Mouse (Mus musculus): ENCODE data around the gene Aip. TPM values are rescaled to one million over a fixed set of nuclear protein-coding genes. Genes with fewer than 3 reads are reported as not detected.

The Aip gene
- total and polyA plus RNA-seq, 2 experiments from 2014 or later = 23.8 to 61.7 TPM

DNA sequence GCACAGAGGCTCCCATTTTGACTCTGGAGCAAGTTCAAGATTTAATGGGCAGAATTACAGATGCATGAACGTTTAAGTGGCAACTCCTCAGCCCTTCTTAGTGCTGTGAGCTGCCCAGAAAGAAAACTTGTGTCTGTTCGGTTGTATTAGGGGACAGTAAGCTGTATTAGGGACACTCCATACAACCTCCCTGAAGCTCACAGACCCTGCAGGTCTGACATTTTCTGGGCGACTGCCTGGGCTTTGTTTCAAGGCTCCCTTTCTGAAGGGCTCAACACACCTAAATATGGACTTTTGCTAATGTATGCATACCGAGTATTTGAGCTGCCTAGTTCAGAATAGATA is 37.9 kb upstream of the Aip start:
- DNase-seq (ENCODE audit: low spot score) (no peak), ATAC-seq (ENCODE audit: insufficient read depth, low read depth) (no peak)
- Histone ChIP-seq H3K36me3 (replicated peaks; ENCODE audit: control insufficient read depth, insufficient read depth, low read length) (peaks cover 38% of the 10 kb centered on the region), H3K4me1 (ENCODE audit: control insufficient read depth, insufficient read depth) (peaks cover 7% of the 10 kb centered on the region), H3K9ac (replicated peaks; ENCODE audit: low read depth, low read length) (peak overlapping the region; percentile 81; the same call in 1 of the 2 replicates), H3K4me3 (ENCODE audit: low read depth, low read length) (peak overlapping the region; percentile 80), H3K9me3 (replicated peaks; ENCODE audit: control insufficient read depth, low read length) (no peaks in the 10 kb centered on the region), H3K4me2 (ENCODE audit: low read depth, low read length) (peak overlapping the region; percentile 81), H3K27ac (ENCODE audit: low read depth) (peak overlapping the region; percentile 44; the same call in 1 of the 2 replicates), H3K27me3 (ENCODE audit: control insufficient read depth, insufficient read depth, low read length) (no peaks in the 10 kb centered on the region)
- TF ChIP-seq EP300 (IDR thresholded peaks at IDR 0.05; ENCODE audit: low read depth) = peak; percentile 13; the same call in 1 of the 2 replicates
- TF ChIP-seq CTCF (IDR thresholded peaks at IDR 0.05; ENCODE audit: low read depth) = no peak
- 35% methylated on average over 4 of the region's 4 CpGs for WGBS

DNA sequence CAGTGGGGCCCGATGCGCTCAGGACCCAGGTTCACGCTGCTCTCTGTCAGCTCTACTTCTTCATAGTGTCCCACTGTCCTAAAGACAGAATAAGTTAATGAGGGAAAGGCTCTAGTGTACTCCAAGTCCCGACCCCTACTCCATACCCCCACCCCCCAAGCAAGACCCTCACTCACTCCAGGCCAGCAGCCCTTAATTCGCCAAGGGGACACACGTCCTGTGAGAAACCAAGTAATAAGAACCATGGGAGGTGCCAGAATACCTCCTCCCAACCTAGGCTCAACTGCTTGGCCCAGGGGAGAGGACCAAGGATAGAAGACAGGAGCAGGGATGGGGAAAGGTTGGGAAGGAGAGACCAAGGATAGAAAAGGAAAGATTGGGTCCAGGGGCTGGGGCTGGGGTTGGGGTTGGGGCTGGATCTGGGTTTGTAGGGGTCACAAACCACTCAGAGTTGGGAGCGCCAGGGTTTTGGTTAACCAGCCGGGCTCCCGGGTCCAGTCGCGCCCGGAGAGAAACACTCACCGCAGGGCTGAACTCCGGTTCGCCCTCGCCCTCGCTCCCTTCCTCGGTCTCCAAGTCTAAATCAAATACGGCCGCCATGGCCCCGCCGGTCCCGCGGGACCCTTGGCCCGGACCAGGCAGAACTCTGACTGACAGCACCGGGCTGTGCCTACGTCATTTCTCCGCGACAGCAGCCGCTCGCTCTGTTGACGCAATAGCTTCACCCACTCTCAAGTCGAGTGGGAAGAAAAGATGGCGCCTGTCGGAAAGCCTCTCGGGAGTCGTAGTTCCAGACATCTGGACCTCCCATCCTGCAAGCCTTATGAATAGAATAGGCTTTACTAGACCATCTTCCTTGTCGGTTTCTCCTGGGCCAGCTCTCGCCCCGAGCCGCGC is 37.2 kb upstream of the Aip start, which contains the start of gene Rps6kb2:
Gene Rps6kb2 (minus strand): TSS at position 709 of the 897 bp plus-strand sequence.
- WGBS = 6% methylated on average over 42 of the region's 42 CpGs
- TF ChIP-seq EP300 (IDR thresholded peaks at IDR 0.05; ENCODE audit: low read depth) (peak; percentile 64; the same call in 1 of the 2 replicates), CTCF (IDR thresholded peaks at IDR 0.05; ENCODE audit: low read depth) (no peak; the same call in 1 of the 2 replicates)
- H3K9me3 ChIP-seq (replicated peaks; ENCODE audit: control insufficient read depth, low read length) = no peaks in the 10 kb centered on the region
- peaks cover 7% of the 10 kb centered on the region for H3K4me1 ChIP-seq (ENCODE audit: control insufficient read depth, insufficient read depth)
- peak; percentile 97 for DNase-seq (ENCODE audit: low spot score)
- H3K4me3 ChIP-seq (ENCODE audit: low read depth, low read length) = peak within 1 kb of the TSS; percentile 80
- peak within 1 kb of the TSS; percentile 81 for H3K4me2 ChIP-seq (ENCODE audit: low read depth, low read length)
- peaks cover 44% of the 10 kb centered on the region for H3K36me3 ChIP-seq (replicated peaks; ENCODE audit: control insufficient read depth, insufficient read depth, low read length)
- H3K9ac ChIP-seq (replicated peaks; ENCODE audit: low read depth, low read length) = peak within 1 kb of the TSS; percentile 81
- ATAC-seq (ENCODE audit: insufficient read depth, low read depth) = peak; percentile 79
- no peaks in the 10 kb centered on the region for H3K27me3 ChIP-seq (ENCODE audit: control insufficient read depth, insufficient read depth, low read length)
- H3K27ac ChIP-seq (ENCODE audit: low read depth) = peak within 1 kb of the TSS; percentile 46

DNA sequence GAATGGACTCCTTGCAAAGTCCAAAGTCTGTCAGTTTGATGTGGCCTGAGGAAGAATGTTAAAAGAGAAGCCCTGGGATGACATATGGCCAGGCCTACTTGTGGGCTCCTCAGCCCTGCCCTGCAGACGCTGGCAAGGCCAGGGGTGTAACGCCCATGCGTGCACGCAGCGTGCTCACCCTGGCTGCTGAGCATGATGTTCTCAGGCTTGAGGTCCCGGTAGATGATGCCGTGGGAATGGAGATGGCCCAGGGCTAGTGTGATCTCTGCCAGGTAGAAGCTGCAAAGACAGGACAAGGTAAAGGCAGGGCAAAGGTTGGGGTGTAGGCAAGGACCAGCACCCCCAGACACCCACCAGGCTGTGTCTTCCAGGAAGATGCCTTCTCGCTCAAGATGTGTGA is 33.4 kb upstream of the Aip start:
- no peaks in the 10 kb centered on the region for H3K27me3 ChIP-seq (ENCODE audit: control insufficient read depth, insufficient read depth, low read length)
- H3K36me3 ChIP-seq (replicated peaks; ENCODE audit: control insufficient read depth, insufficient read depth, low read length) = peaks cover 56% of the 10 kb centered on the region
- WGBS = 94% methylated on average over 8 of the region's 8 CpGs
- H3K4me2 ChIP-seq (ENCODE audit: low read depth, low read length) = no peak overlapping the region
- H3K4me3 ChIP-seq (ENCODE audit: low read depth, low read length) = no peak overlapping the region
- no peak for TF ChIP-seq CTCF (IDR thresholded peaks at IDR 0.05; ENCODE audit: low read depth)
- no peak for TF ChIP-seq EP300 (IDR thresholded peaks at IDR 0.05; ENCODE audit: low read depth)
- ATAC-seq (ENCODE audit: insufficient read depth, low read depth) (no peak), DNase-seq (ENCODE audit: low spot score) (no peak)
- H3K27ac ChIP-seq (ENCODE audit: low read depth) = no peak overlapping the region
- no peak overlapping the region for H3K9ac ChIP-seq (replicated peaks; ENCODE audit: low read depth, low read length)
- peaks cover 4% of the 10 kb centered on the region for H3K4me1 ChIP-seq (ENCODE audit: control insufficient read depth, insufficient read depth)
- H3K9me3 ChIP-seq (replicated peaks; ENCODE audit: control insufficient read depth, low read length) = no peaks in the 10 kb centered on the region

DNA sequence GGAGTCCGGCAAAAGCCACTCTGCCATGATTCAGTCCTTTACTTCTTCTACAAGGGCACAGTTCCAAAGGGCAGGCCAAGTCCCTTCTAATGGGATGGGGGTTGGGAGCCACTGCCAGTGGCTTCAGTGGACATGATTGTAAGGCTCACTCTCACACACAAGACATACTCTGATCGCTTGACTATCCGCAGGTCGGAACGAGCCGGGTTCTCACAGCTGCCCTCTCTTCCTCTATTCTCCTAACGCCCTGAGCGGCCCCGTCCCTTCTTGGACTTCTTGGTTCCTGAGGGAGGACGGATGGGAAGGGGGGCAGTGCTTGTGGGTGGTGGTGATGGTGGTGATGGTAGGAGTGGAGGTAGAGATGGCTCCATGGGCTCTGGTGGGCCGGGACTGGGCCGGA is 31.1 kb upstream of the Aip start:
- no peak overlapping the region for H3K9ac ChIP-seq (replicated peaks; ENCODE audit: low read depth, low read length)
- peaks cover 76% of the 10 kb centered on the region for H3K36me3 ChIP-seq (replicated peaks; ENCODE audit: control insufficient read depth, insufficient read depth, low read length)
- H3K4me2 ChIP-seq (ENCODE audit: low read depth, low read length) = no peak overlapping the region
- peaks cover 5% of the 10 kb centered on the region; the same call in 1 of the 2 replicates for H3K4me1 ChIP-seq (ENCODE audit: control insufficient read depth, insufficient read depth)
- H3K9me3 ChIP-seq (replicated peaks; ENCODE audit: control insufficient read depth, low read length) = no peaks in the 10 kb centered on the region
- DNase-seq (ENCODE audit: low spot score) = no peak
- TF ChIP-seq CTCF (IDR thresholded peaks at IDR 0.05; ENCODE audit: low read depth) (no peak), EP300 (IDR thresholded peaks at IDR 0.05; ENCODE audit: low read depth) (no peak)
- H3K27ac ChIP-seq (ENCODE audit: low read depth) = no peak overlapping the region
- WGBS = 83% methylated on average over 12 of the region's 12 CpGs
- ATAC-seq (ENCODE audit: insufficient read depth, low read depth) = no peak
- no peak overlapping the region for H3K4me3 ChIP-seq (ENCODE audit: low read depth, low read length)
- H3K27me3 ChIP-seq (ENCODE audit: control insufficient read depth, insufficient read depth, low read length) = no peaks in the 10 kb centered on the region

DNA sequence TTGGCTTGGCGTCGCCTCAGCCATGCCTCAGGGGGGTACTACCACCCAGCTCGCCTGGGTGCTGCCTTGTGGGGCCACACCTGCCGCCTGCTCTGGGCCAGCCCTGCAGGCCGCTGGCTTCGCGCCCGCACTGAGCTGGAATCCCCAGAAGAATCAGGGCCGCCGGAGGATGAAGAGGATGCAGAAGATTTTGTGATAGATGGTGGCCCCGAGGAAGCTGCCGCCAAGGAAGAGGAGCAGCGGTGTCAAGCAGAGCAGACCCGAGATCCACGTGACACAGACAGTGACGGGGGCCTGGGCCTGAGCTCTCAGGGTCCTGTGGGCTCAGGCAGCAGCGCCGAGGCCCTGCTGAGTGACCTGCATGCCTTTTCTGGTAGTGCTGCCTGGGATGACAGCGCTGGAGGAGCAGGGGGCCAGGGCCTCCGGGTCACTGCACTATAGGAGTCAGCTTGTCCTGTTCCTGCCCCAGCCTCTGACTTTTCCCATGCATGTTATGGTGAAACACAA is 30.5 kb upstream of the Aip start:
- ATAC-seq (ENCODE audit: insufficient read depth, low read depth) = no peak
- Histone ChIP-seq H3K4me1 (ENCODE audit: control insufficient read depth, insufficient read depth) (peaks cover 5% of the 10 kb centered on the region; the same call in 1 of the 2 replicates), H3K27ac (ENCODE audit: low read depth) (no peak overlapping the region), H3K4me2 (ENCODE audit: low read depth, low read length) (peak overlapping the region; percentile 14; the same call in 1 of the 2 replicates), H3K9me3 (replicated peaks; ENCODE audit: control insufficient read depth, low read length) (no peaks in the 10 kb centered on the region), H3K9ac (replicated peaks; ENCODE audit: low read depth, low read length) (no peak overlapping the region), H3K27me3 (ENCODE audit: control insufficient read depth, insufficient read depth, low read length) (no peaks in the 10 kb centered on the region), H3K4me3 (ENCODE audit: low read depth, low read length) (peak overlapping the region; percentile 24; the same call in 1 of the 2 replicates), H3K36me3 (replicated peaks; ENCODE audit: control insufficient read depth, insufficient read depth, low read length) (peaks cover 74% of the 10 kb centered on the region)
- 65% methylated on average over 19 of the region's 20 CpGs for WGBS
- TF ChIP-seq CTCF (IDR thresholded peaks at IDR 0.05; ENCODE audit: low read depth) (no peak), EP300 (IDR thresholded peaks at IDR 0.05; ENCODE audit: low read depth) (no peak)
- no peak for DNase-seq (ENCODE audit: low spot score)

Measured in heart, postnatal 0 days (tissue).